Mouse (Mus musculus): ENCODE measurements around the gene Msi2.

The Msi2 gene

DNA sequence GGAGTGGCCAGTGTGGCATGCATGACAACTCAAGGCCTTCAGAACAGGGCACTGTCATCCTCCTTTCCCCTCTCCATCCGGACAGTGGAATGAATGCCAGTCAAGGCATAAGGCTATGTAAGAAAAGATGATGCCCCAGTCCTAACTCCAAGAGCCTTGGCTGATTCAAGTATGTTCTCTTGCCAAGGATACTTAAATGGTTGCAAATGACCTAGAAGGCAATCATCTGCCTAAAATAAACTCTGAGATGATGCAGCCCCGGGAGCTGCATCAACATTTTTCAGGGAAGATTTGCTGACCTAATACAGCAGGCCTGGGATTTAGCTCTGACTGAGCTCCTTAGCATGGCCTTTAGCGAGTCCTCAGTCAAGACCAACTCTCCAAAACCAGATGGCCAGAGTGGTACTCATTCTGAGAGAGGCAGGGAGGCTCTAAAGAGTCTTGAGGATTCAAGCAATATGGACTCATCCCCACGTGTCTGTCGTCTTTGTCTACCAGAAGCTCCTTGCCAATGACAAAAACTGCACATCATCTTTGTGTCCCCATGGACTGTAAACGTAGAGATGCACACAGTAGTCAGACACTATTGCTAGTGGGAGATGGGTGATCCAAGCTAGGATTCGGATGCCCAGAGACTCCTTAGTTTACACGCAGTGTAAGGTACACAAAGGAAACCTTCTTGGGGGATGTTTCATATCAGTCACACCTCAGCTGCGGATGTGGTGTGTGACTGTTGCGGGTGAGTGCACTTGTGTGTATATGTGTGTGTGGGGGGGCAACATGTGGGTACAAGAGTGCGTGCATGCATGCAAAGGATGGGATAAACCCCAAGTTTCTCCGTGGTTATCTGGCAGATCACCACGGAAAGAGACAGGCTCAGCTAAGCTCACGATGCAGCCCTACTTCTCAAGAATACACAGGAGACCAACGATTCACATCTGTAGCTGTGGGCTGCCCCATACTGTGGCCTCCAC is 176.4 kb downstream of the Msi2 start:
- no peak for TF ChIP-seq CTCF (conservative IDR thresholded peaks at IDR 0.05; ENCODE audit: low read length)
- TF ChIP-seq NANOG (IDR thresholded peaks at IDR 0.05; ENCODE audit: borderline replicate concordance, low read length) = no peak
- TF ChIP-seq POU5F1 (IDR thresholded peaks at IDR 0.05; ENCODE audit: borderline replicate concordance, low read length) = no peak
- Histone ChIP-seq H3K36me3 (ENCODE audit: insufficient read depth, low read length) (peaks cover 18% of the 10 kb centered on the region), H3K4me3 (replicated peaks; ENCODE audit: low read length) (no peak overlapping the region), H3K4me1 (replicated peaks; ENCODE audit: low read depth, low read length) (peaks cover 75% of the 10 kb centered on the region), H3K9me3 (ENCODE audit: low read length) (no peaks in the 10 kb centered on the region), H3K27me3 (ENCODE audit: insufficient read depth, low read length) (no peaks in the 10 kb centered on the region)

DNA sequence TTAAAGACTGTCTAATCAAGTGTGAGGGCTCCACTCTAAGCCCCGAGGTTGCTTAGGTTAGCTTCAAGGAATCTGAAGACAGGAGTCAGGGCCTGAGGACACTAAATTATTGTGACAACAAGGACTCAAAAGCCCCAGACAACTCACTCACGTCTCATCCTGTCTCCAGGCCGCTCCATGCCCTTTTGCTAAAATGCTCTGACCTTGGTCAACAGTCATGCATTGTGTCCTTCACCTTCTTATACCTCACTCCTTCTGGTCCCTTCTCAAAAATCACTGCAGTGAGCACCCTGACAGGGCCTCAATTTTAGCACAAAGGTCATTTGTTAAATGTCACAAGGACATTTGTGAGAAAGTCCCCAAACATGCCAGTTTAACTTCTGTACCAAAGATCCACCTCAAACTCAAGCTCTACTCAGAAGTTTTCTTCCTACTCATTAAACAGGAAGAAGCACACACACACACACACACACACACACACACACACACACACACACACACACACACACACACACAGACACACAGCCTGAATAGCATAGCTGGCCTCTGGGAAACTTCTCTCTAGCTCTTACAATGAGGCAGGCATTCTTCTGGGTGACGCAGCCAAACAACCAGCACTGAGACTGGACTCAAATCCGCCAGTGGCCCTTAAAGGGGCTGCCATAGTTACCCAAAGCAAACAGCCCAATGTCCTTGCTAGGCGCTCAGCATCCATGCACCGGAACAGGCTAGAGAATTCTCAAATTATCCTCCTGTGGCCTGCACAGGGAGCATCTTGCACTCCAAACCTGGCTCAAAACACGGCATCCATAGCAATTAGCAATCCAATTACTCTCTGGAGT is 178.5 kb downstream of the Msi2 start:
- Histone ChIP-seq H3K36me3 (ENCODE audit: insufficient read depth, low read length) (peaks cover 23% of the 10 kb centered on the region), H3K27me3 (ENCODE audit: insufficient read depth, low read length) (no peaks in the 10 kb centered on the region), H3K4me1 (replicated peaks; ENCODE audit: low read depth, low read length) (peaks cover 90% of the 10 kb centered on the region), H3K9me3 (ENCODE audit: low read length) (no peaks in the 10 kb centered on the region), H3K4me3 (replicated peaks; ENCODE audit: low read length) (no peak overlapping the region)
- no peak for TF ChIP-seq NANOG (IDR thresholded peaks at IDR 0.05; ENCODE audit: borderline replicate concordance, low read length)
- no peak for TF ChIP-seq POU5F1 (IDR thresholded peaks at IDR 0.05; ENCODE audit: borderline replicate concordance, low read length)
- no peak for TF ChIP-seq CTCF (conservative IDR thresholded peaks at IDR 0.05; ENCODE audit: low read length)

DNA sequence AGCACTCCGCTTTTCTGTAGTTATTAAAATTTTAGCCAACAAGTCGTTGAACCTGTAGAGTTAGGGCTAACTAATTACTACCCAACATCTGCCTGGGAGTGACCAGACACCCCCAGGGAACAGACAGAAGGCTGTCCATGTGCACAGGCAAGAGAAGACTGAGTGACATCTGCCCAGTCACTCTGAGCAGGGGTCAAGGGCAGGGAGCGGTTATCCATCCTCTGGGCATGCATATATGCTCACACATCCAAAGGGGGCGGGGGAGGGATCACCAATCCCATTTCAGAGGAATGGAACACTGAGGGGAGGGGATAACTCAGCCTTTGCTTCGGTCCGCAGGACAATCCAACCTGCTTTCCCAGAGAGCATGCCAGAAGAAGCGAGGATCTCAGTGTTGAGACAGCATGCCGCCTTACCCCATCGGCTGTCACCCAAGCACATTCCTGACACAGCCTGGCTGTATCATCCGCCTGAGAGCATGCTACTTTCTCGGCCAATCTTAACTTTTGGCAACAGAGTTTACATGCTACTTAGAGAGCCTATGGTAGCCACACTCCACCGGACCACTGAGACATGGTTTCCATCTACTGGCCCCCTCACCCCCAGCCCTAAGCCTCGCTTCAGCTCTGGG is 179.5 kb downstream of the Msi2 start:
- Histone ChIP-seq H3K36me3 (ENCODE audit: insufficient read depth, low read length) (peaks cover 23% of the 10 kb centered on the region), H3K27me3 (ENCODE audit: insufficient read depth, low read length) (no peaks in the 10 kb centered on the region), H3K9me3 (ENCODE audit: low read length) (no peaks in the 10 kb centered on the region), H3K4me3 (replicated peaks; ENCODE audit: low read length) (no peak overlapping the region), H3K4me1 (replicated peaks; ENCODE audit: low read depth, low read length) (peaks cover 87% of the 10 kb centered on the region)
- TF ChIP-seq POU5F1 (IDR thresholded peaks at IDR 0.05; ENCODE audit: borderline replicate concordance, low read length) = no peak
- no peak for TF ChIP-seq CTCF (conservative IDR thresholded peaks at IDR 0.05; ENCODE audit: low read length)
- TF ChIP-seq NANOG (IDR thresholded peaks at IDR 0.05; ENCODE audit: borderline replicate concordance, low read length) = no peak

DNA sequence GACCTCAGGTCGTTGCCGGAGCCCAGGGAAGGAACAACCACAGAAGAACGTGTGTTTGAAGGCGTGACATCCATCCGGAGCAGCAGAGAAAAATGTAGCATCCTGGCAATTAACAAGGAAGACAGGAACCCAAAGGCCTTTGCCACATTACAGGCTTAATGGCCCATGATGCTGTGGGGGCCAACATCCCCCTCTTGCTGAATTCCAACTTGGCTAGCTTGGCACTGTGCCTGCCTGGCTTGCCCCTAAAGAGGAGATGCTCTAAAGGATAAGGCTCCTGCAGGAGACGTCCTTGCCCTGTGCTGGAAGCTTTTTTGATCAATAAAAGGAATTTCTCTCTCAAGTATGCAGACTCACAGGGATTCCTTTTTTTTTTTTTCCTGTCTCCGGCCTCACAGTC is 181.0 kb downstream of the Msi2 start:
- Histone ChIP-seq H3K27me3 (ENCODE audit: insufficient read depth, low read length) (no peaks in the 10 kb centered on the region), H3K4me1 (replicated peaks; ENCODE audit: low read depth, low read length) (peaks cover 86% of the 10 kb centered on the region), H3K4me3 (replicated peaks; ENCODE audit: low read length) (no peak overlapping the region), H3K9me3 (ENCODE audit: low read length) (no peaks in the 10 kb centered on the region), H3K36me3 (ENCODE audit: insufficient read depth, low read length) (peaks cover 23% of the 10 kb centered on the region)
- TF ChIP-seq POU5F1 (IDR thresholded peaks at IDR 0.05; ENCODE audit: borderline replicate concordance, low read length) (no peak), NANOG (IDR thresholded peaks at IDR 0.05; ENCODE audit: borderline replicate concordance, low read length) (no peak)

DNA sequence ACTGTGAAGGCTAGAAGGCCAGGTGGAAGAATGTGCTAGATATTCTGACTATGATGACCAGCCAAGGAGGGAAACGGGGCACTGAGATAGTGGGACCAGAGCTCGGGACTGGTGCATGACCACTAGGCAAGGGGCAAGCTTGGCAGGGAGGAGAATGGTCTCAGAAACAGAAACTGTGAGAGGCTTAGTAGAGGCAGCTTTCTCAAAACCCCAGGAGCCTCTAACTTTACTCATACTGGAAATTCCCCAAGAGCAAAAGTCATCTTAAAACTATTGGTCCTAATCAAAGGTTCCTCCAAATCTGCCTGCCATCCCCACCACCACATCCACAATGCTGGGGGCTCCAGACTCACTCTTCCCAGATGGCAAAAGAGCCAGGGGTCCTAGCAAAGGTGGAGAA is 181.5 kb downstream of the Msi2 start:
- H3K36me3 ChIP-seq (ENCODE audit: insufficient read depth, low read length) = peaks cover 24% of the 10 kb centered on the region
- no peaks in the 10 kb centered on the region for H3K9me3 ChIP-seq (ENCODE audit: low read length)
- no peak overlapping the region for H3K4me3 ChIP-seq (replicated peaks; ENCODE audit: low read length)
- H3K4me1 ChIP-seq (replicated peaks; ENCODE audit: low read depth, low read length) = peaks cover 89% of the 10 kb centered on the region
- H3K27me3 ChIP-seq (ENCODE audit: insufficient read depth, low read length) = no peaks in the 10 kb centered on the region
- no peak for TF ChIP-seq POU5F1 (IDR thresholded peaks at IDR 0.05; ENCODE audit: borderline replicate concordance, low read length)

DNA sequence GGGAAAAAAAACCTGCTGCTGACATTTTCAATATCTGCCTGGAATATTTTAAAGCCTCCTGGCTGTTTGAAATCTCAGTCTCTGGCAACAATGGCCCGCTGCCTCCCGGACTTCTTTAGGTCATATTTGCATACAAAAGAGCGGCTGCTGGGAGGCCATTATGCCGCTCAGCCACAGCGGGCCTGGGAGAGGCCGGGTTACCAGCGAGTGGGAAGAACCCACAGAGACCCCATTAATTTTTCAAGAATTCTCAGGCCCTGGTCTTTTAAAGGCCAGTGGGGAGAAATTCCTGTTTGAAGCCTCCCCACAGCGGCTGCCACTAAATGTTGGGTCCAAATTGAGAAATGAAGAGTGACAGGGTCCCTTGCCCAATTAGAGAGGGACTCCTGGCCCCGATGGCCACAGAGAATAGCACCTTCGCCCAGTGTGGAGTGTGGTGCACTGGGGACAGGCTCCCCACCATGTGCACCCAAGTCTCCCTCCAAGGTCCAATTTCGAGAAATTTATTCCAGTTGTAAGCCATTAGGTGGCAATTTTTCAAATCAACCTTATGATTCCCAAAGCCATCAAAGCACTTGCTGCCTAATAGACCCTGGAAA is 183.9 kb downstream of the Msi2 start:
- TF ChIP-seq NANOG (IDR thresholded peaks at IDR 0.05; ENCODE audit: borderline replicate concordance, low read length) = peak; percentile 72; the same call in 1 of the 2 replicates
- peak; percentile 79 for TF ChIP-seq POU5F1 (IDR thresholded peaks at IDR 0.05; ENCODE audit: borderline replicate concordance, low read length)
- TF ChIP-seq CTCF (conservative IDR thresholded peaks at IDR 0.05; ENCODE audit: low read length) = no peak
- Histone ChIP-seq H3K36me3 (ENCODE audit: insufficient read depth, low read length) (peaks cover 28% of the 10 kb centered on the region), H3K4me3 (replicated peaks; ENCODE audit: low read length) (peak overlapping the region; percentile 62), H3K4me1 (replicated peaks; ENCODE audit: low read depth, low read length) (peaks cover 71% of the 10 kb centered on the region), H3K27me3 (ENCODE audit: insufficient read depth, low read length) (no peaks in the 10 kb centered on the region), H3K9me3 (ENCODE audit: low read length) (no peaks in the 10 kb centered on the region)

DNA sequence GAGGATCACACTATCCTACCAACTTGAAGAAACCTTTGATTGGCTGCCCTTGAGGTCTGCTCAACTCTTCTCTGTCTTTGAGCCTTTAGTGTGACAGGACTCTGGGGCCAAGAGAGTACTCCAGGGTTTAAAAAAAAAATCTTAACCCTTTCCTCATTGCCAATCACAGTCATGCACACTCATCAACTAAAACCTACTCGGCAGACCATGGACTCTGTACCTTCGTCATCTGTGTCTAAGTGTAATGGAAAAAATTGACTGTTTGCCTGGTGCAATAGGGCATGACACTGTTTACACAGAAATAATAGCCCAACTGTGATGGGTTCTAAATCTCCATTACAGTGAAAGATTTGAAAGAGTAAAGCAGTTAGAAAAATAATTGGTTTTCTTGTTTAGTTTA is 186.3 kb downstream of the Msi2 start:
- H3K4me3 ChIP-seq (replicated peaks; ENCODE audit: low read length) = no peak overlapping the region
- TF ChIP-seq CTCF (conservative IDR thresholded peaks at IDR 0.05; ENCODE audit: low read length) (no peak), POU5F1 (IDR thresholded peaks at IDR 0.05; ENCODE audit: borderline replicate concordance, low read length) (no peak), NANOG (IDR thresholded peaks at IDR 0.05; ENCODE audit: borderline replicate concordance, low read length) (no peak)
- H3K27me3 ChIP-seq (ENCODE audit: insufficient read depth, low read length) = no peaks in the 10 kb centered on the region
- H3K36me3 ChIP-seq (ENCODE audit: insufficient read depth, low read length) = peaks cover 29% of the 10 kb centered on the region
- peaks cover 72% of the 10 kb centered on the region for H3K4me1 ChIP-seq (replicated peaks; ENCODE audit: low read depth, low read length)
- no peaks in the 10 kb centered on the region for H3K9me3 ChIP-seq (ENCODE audit: low read length)

DNA sequence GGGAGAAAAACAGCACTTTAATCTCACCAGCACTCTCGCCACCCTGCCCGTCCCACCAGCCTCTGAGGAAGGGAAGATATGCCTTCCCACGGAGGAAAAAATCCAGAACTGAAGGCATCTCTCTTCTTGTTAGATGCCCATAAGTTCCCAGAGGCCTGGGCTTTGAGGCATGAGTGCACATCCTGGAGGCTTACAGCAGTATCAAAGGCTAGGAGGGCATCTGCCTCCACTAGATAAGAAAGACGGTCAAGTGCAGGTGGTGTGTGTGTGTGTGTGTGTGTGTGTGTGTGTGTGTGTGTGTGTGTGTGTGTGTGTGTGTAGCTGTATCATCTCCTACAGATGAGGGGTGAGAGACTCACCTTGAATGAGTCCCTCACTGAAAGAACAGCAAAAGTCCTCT is 188.3 kb downstream of the Msi2 start:
- TF ChIP-seq POU5F1 (IDR thresholded peaks at IDR 0.05; ENCODE audit: borderline replicate concordance, low read length) (no peak), CTCF (conservative IDR thresholded peaks at IDR 0.05; ENCODE audit: low read length) (no peak), NANOG (IDR thresholded peaks at IDR 0.05; ENCODE audit: borderline replicate concordance, low read length) (no peak)
- H3K4me1 ChIP-seq (replicated peaks; ENCODE audit: low read depth, low read length) = peaks cover 74% of the 10 kb centered on the region
- peaks cover 24% of the 10 kb centered on the region for H3K36me3 ChIP-seq (ENCODE audit: insufficient read depth, low read length)
- H3K9me3 ChIP-seq (ENCODE audit: low read length) = no peaks in the 10 kb centered on the region
- H3K27me3 ChIP-seq (ENCODE audit: insufficient read depth, low read length) = no peaks in the 10 kb centered on the region
- H3K4me3 ChIP-seq (replicated peaks; ENCODE audit: low read length) = no peak overlapping the region

Measured in E14TG2a.4 (cell line).